Comparison of ENCODE assay signal across 28 mouse cellular contexts in genomic region chrX:110802502-110802901, GRCm38 (mm10). TPM values are rescaled to one million over a fixed set of nuclear protein-coding genes. Genes with fewer than 3 reads are reported as not detected.
A peak's percentile ranks its signal among the peaks of the same experiment; 100 is the strongest.
DNase-seq lines count a peak whose midpoint lies in the region; ATAC-seq lines count a peak whose summit lies in the region.
"Had no signal": no experiment of that assay in that cellular context is flagged by ENCODE, and none has a peak within 500 bp of the region (broad histone marks: within the 10 kb centered on the region; RNA-seq: fewer than 3 reads in every experiment).

No protein-coding gene starts in this region.

- no peaks in the 10 kb centered on the region for H3K9me3 ChIP-seq in hindbrain, embryonic 14.5 days (ENCODE audit: control insufficient read depth, low read length)
- no peaks in the 10 kb centered on the region for H3K9me3 ChIP-seq in hindbrain, embryonic 13.5 days
- H3K9me3 ChIP-seq in forebrain, embryonic 13.5 days (replicated peaks), result no peaks in the 10 kb centered on the region
- no peaks in the 10 kb centered on the region for H3K9me3 ChIP-seq in forebrain, embryonic 16.5 days (ENCODE audit: control insufficient read depth, low read length)
- no peaks in the 10 kb centered on the region for H3K9me3 ChIP-seq in midbrain, embryonic 16.5 days (replicated peaks; ENCODE audit: control insufficient read depth, low read length, poor library complexity, severe bottlenecking)
- H3K9me3 ChIP-seq: limb, embryonic 13.5 days; liver, embryonic 12.5 days had no signal

- no peak overlapping the region for H3K27ac ChIP-seq in hindbrain, embryonic 14.5 days
- H3K27ac ChIP-seq in hindbrain, embryonic 13.5 days, result no peak overlapping the region
- no peak overlapping the region for H3K27ac ChIP-seq in forebrain, embryonic 13.5 days
- H3K27ac ChIP-seq in forebrain, embryonic 16.5 days (ENCODE audit: low read length), result no peak overlapping the region
- H3K27ac ChIP-seq in midbrain, embryonic 16.5 days (ENCODE audit: low read length), result no peak overlapping the region
- H3K27ac ChIP-seq: kidney, postnatal 0 days; limb, embryonic 13.5 days; liver, embryonic 12.5 days; stomach, postnatal 0 days had no signal

- H3K36me3 ChIP-seq in hindbrain, embryonic 14.5 days (replicated peaks; ENCODE audit: control insufficient read depth, insufficient read depth), result no peaks in the 10 kb centered on the region
- no peaks in the 10 kb centered on the region for H3K36me3 ChIP-seq in hindbrain, embryonic 13.5 days
- H3K36me3 ChIP-seq in forebrain, embryonic 13.5 days (ENCODE audit: poor library complexity, severe bottlenecking), result no peaks in the 10 kb centered on the region
- no peaks in the 10 kb centered on the region for H3K36me3 ChIP-seq in forebrain, embryonic 16.5 days (ENCODE audit: control insufficient read depth, insufficient read depth)
- H3K36me3 ChIP-seq in midbrain, embryonic 16.5 days (ENCODE audit: control insufficient read depth, insufficient read depth, low read length), result no peaks in the 10 kb centered on the region
- H3K36me3 ChIP-seq: limb, embryonic 13.5 days; liver, embryonic 12.5 days had no signal

- H3K4me3 ChIP-seq in hindbrain, embryonic 14.5 days (replicated peaks; ENCODE audit: low read length), result no peak overlapping the region
- H3K4me3 ChIP-seq in hindbrain, embryonic 13.5 days, result no peak overlapping the region
- H3K4me3 ChIP-seq in forebrain, embryonic 13.5 days, result no peak overlapping the region
- H3K4me3 ChIP-seq in forebrain, embryonic 16.5 days (replicated peaks; ENCODE audit: low read length), result no peak overlapping the region
- no peak overlapping the region for H3K4me3 ChIP-seq in midbrain, embryonic 16.5 days (ENCODE audit: low read depth, low read length)
- H3K4me3 ChIP-seq: limb, embryonic 13.5 days; liver, embryonic 12.5 days had no signal

- ATAC-seq in hindbrain, embryonic 14.5 days (ENCODE audit: low FRiP score), result peak; percentile 74; the same call in 1 of the 2 replicates
- no peak for ATAC-seq in hindbrain, embryonic 13.5 days (ENCODE audit: low FRiP score)
- peak; percentile 45; the same call in 1 of the 2 replicates for ATAC-seq in forebrain, embryonic 13.5 days
- ATAC-seq in forebrain, embryonic 16.5 days, result peak; percentile 58; the same call in 1 of the 2 replicates
- peak; percentile 97 for ATAC-seq in midbrain, embryonic 16.5 days
- no peak for ATAC-seq in frontal cortex, adult (ENCODE audit: low TSS enrichment)
- ATAC-seq: intestine, embryonic 16.5 days; liver, embryonic 12.5 days; liver, postnatal 0 days had no signal

- no peak for DNase-seq in hindbrain, embryonic 14.5 days (ENCODE audit: low spot score)
- DNase-seq in thymus, postnatal 10 days (ENCODE audit: low spot score in 2 of 2), result no peak
- DNase-seq: adrenal gland, adult 8-10 months; B cell, adult 2 months; cerebellum, adult 8-10 months; cerebellum, postnatal 25 days; gastrocnemius, postnatal 10 days; heart, postnatal 36 days; kidney, adult 8-10 months; kidney, postnatal 4 days; liver, postnatal 0 days; lung, postnatal 36 days; right cerebral cortex, adult 18-20 months; right cerebral cortex, postnatal 4 days; thymus, adult 18-20 months; thymus, postnatal 4 days had no signal

- no peak overlapping the region for H3K4me2 ChIP-seq in hindbrain, embryonic 14.5 days (replicated peaks)
- H3K4me2 ChIP-seq in hindbrain, embryonic 13.5 days, result no peak overlapping the region
- H3K4me2 ChIP-seq in forebrain, embryonic 13.5 days, result no peak overlapping the region
- no peak overlapping the region for H3K4me2 ChIP-seq in forebrain, embryonic 16.5 days (ENCODE audit: low read length)
- H3K4me2 ChIP-seq in midbrain, embryonic 16.5 days (ENCODE audit: low read length), result no peak overlapping the region
- H3K4me2 ChIP-seq: limb, embryonic 13.5 days; liver, embryonic 12.5 days had no signal

- no peak overlapping the region for H3K9ac ChIP-seq in hindbrain, embryonic 14.5 days
- no peak overlapping the region for H3K9ac ChIP-seq in hindbrain, embryonic 13.5 days
- H3K9ac ChIP-seq in forebrain, embryonic 13.5 days, result no peak overlapping the region
- no peak overlapping the region for H3K9ac ChIP-seq in forebrain, embryonic 16.5 days (replicated peaks; ENCODE audit: low read depth, low read length)
- H3K9ac ChIP-seq in midbrain, embryonic 16.5 days (ENCODE audit: low read depth, low read length), result no peak overlapping the region
- H3K9ac ChIP-seq: limb, embryonic 13.5 days; liver, embryonic 12.5 days; liver, postnatal 0 days had no signal

- WGBS in hindbrain, embryonic 14.5 days, result 30% methylated on average over 2 of the region's 2 CpGs
- 33% methylated on average over 2 of the region's 2 CpGs for WGBS in hindbrain, embryonic 13.5 days
- WGBS in forebrain, embryonic 13.5 days, result 22% methylated on average over 2 of the region's 2 CpGs
- 23% methylated on average over 2 of the region's 2 CpGs for WGBS in forebrain, embryonic 16.5 days
- WGBS in midbrain, embryonic 16.5 days, result 31% methylated on average over 2 of the region's 2 CpGs

- H3K27me3 ChIP-seq in hindbrain, embryonic 14.5 days (ENCODE audit: control insufficient read depth, insufficient read depth, low read length), result no peaks in the 10 kb centered on the region
- H3K27me3 ChIP-seq in hindbrain, embryonic 13.5 days, result no peaks in the 10 kb centered on the region
- no peaks in the 10 kb centered on the region for H3K27me3 ChIP-seq in forebrain, embryonic 13.5 days
- no peaks in the 10 kb centered on the region for H3K27me3 ChIP-seq in forebrain, embryonic 16.5 days (replicated peaks; ENCODE audit: control insufficient read depth, insufficient read depth, low read length)
- no peaks in the 10 kb centered on the region for H3K27me3 ChIP-seq in midbrain, embryonic 16.5 days (ENCODE audit: control insufficient read depth, insufficient read depth, low read depth, low read length)
- H3K27me3 ChIP-seq: limb, embryonic 13.5 days; liver, embryonic 12.5 days had no signal

- H3K4me1 ChIP-seq in hindbrain, embryonic 14.5 days (replicated peaks; ENCODE audit: control insufficient read depth, insufficient read depth, low read length), result no peaks in the 10 kb centered on the region
- no peaks in the 10 kb centered on the region for H3K4me1 ChIP-seq in hindbrain, embryonic 13.5 days (replicated peaks)
- H3K4me1 ChIP-seq in forebrain, embryonic 13.5 days, result no peaks in the 10 kb centered on the region
- no peaks in the 10 kb centered on the region for H3K4me1 ChIP-seq in forebrain, embryonic 16.5 days (replicated peaks; ENCODE audit: control insufficient read depth, insufficient read depth, low read length)
- no peaks in the 10 kb centered on the region for H3K4me1 ChIP-seq in midbrain, embryonic 16.5 days (ENCODE audit: control insufficient read depth, insufficient read depth, low read length)
- H3K4me1 ChIP-seq: limb, embryonic 13.5 days; liver, embryonic 12.5 days had no signal

RNA-seq across cellular contexts. Expression of gene Pou3f4, which starts 11.6 kb away (rescaled TPM):
- 7.5 and 7.6 TPM in 2 replicates for polyA plus RNA-seq in hindbrain, embryonic 14.5 days (2014; fragmentation: Nextera tagmentation; extraction: Ambion mirVana)
- polyA plus RNA-seq in hindbrain, embryonic 13.5 days (2015; fragmentation: Nextera tagmentation; extraction: Ambion mirVana), result 17.3 and 18.8 TPM in 2 replicates
- polyA plus RNA-seq in forebrain, embryonic 13.5 days (2015; fragmentation: Nextera tagmentation; extraction: Ambion mirVana), result 18.6 and 19.5 TPM in 2 replicates
- 9.7 and 10.4 TPM in 2 replicates for polyA plus RNA-seq in forebrain, embryonic 16.5 days (2015; fragmentation: Nextera tagmentation; extraction: Ambion mirVana)
- 18.3 and 18.7 TPM in 2 replicates for polyA plus RNA-seq in midbrain, embryonic 16.5 days (2015; fragmentation: Nextera tagmentation; extraction: Ambion mirVana)
- polyA plus RNA-seq: liver, embryonic 12.5 days; liver, postnatal 0 days; lung, embryonic 16.5 days; spleen, adult 2 months had no signal

Comparison
In these comparisons a context has a peak if more than half of its experiments do, and no peak if none do; other contexts are left out.
1. ATAC-seq: peak in hindbrain, embryonic 14.5 days (single experiment), forebrain, embryonic 13.5 days (single experiment), forebrain, embryonic 16.5 days (single experiment) and midbrain, embryonic 16.5 days (single experiment); none in hindbrain, embryonic 13.5 days (single experiment) and frontal cortex, adult (single experiment).